Mouse (Mus musculus): ENCODE measurements around the gene Tex9.

GRCm38 (mm10) chr9:72422284-72422683 lies 69.7 kb downstream of the Tex9 start:
- TF ChIP-seq CTCF (IDR thresholded peaks at IDR 0.05; ENCODE audit: borderline replicate concordance, insufficient read depth, low read length) (no peak), POLR2A (IDR thresholded peaks at IDR 0.05; ENCODE audit: low read depth, low read length) (no peak)
